Mouse (Mus musculus) liver, postnatal 0 days (tissue): ENCODE measurements around the gene S100pbp. TPM values are rescaled to one million over a fixed set of nuclear protein-coding genes. Genes with fewer than 3 reads are reported as not detected.

Experiments
- ATAC-seq: fragments of 200-750 bp; cut with Nextera tagmentation; 2 replicates; pipeline ENCODE4 v1.8.0; 2017; ENCODE audit warnings: mild to moderate bottlenecking, moderate library complexity
- DNase-seq: peaks from one replicate; pipeline ENCODE4 v3.0.0-alpha.2; 2016
- H3K27ac ChIP-seq: fragments of 300-500 bp; sonication (generic); 2 replicates; pipeline ENCODE4 v1.5.1; 2014; ENCODE audit warnings: antibody characterized with exemption, moderate library complexity, mild to moderate bottlenecking, low read depth
- H3K27me3 ChIP-seq: fragments of 300-500 bp; sonication (generic); 2 replicates; pipeline ENCODE4 v1.6.1; 2014; ENCODE audit warnings: low read length, control low read depth, mixed read lengths; ENCODE audit not compliant: insufficient read depth
- H3K36me3 ChIP-seq: fragments of 300-500 bp; sonication (generic); replicated peaks from 2 replicates; pipeline ENCODE4 v1.6.1; 2014; ENCODE audit warnings: mild to moderate bottlenecking, control low read depth, low read length, moderate library complexity, mixed read lengths; ENCODE audit not compliant: insufficient read depth
- H3K4me1 ChIP-seq: fragments of 300-500 bp; sonication (generic); 2 replicates; pipeline ENCODE4 v1.6.1; 2014; ENCODE audit warnings: antibody characterized with exemption, mild to moderate bottlenecking, control low read depth; ENCODE audit not compliant: insufficient read depth
- H3K4me2 ChIP-seq: fragments of 300-500 bp; sonication (generic); 2 replicates; pipeline ENCODE4 v1.6.1; 2014; ENCODE audit warnings: low read depth, mild to moderate bottlenecking, low read length, moderate library complexity, mixed read lengths
- H3K4me3 ChIP-seq: fragments of 300-500 bp; sonication (generic); 2 replicates; pipeline ENCODE4 v1.5.1; 2014; ENCODE audit warnings: low read depth, low read length
- H3K9ac ChIP-seq: fragments of 300-500 bp; sonication (generic); replicated peaks from 2 replicates; pipeline ENCODE4 v1.6.1; 2014; ENCODE audit warnings: mild to moderate bottlenecking, moderate library complexity
- H3K9me3 ChIP-seq: fragments of 300-500 bp; sonication (generic); 2 replicates; pipeline ENCODE4 v1.6.1; 2016; ENCODE audit warnings: mild to moderate bottlenecking, control low read depth, low read length, mixed read lengths
- CTCF ChIP-seq: sonication (generic); IDR thresholded peaks from 2 replicates; pipeline ENCODE4 v1.5.1; 2016; ENCODE audit warnings: antibody characterized with exemption, low read depth
- EP300 ChIP-seq: IDR thresholded peaks from 2 replicates; pipeline ENCODE4 v1.6.1; 2016; ENCODE audit warnings: antibody characterized with exemption, low read depth, mild to moderate bottlenecking
- WGBS: fragments of 180-500 bp; shearing (Covaris S2); extraction: QIAGEN DNeasy Blood & Tissue Kit; methylation state at CpG from one replicate; pipeline ENCODE4 v1.1.7; 2014; ENCODE audit not compliant: insufficient replicate concordance; 5-methylcytosine and 5-hydroxymethylcytosine counted together
- polyA plus RNA-seq: library from polyadenylated mRNA; unstranded; fragments of >200 nt; fragmentation: Nextera tagmentation; extraction: Ambion mirVana; gene quantifications from 2 replicates; pipeline ENCODE4 v1.2.1, GENCODE M21; 2015

S100pbp gene
- polyA plus RNA-seq, 1 experiment from 2014 or later = 3.6 TPM

DNA sequence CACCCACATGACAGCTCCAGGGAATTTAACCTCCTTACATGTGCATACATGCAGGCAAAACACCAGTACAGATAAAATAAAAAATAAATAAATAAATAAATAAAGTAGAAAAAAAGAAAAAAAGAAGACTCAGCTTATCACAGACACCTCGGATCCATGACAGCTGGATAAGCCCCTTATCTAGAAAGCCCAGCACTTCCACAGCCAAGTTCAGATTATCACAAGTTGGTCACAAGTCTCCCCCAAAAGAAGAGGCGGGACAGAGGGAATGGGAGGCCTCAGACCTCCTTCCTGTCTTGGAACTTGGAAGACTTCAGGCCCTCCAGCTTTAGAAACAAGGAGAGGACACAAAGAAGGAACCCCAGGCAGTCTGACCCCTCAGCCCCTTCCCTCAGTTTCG is 45.6 kb upstream of the S100pbp start:
- 61% methylated on average over 3 of the region's 3 CpGs for WGBS
- Histone ChIP-seq H3K4me2 (peak overlapping the region; percentile 47), H3K9me3 (no peaks in the 10 kb centered on the region), H3K4me1 (peaks cover 52% of the 10 kb centered on the region), H3K4me3 (no peak overlapping the region), H3K9ac (peak overlapping the region; percentile 27; the same call in 1 of the 2 replicates), H3K27ac (peak overlapping the region; percentile 50; the same call in 1 of the 2 replicates), H3K36me3 (no peaks in the 10 kb centered on the region), H3K27me3 (peaks cover 7% of the 10 kb centered on the region; the same call in 1 of the 2 replicates)
- DNase-seq = no peak
- ATAC-seq = peak; percentile 31; the same call in 1 of the 2 replicates
- TF ChIP-seq EP300 = peak; percentile 91
- no peak for TF ChIP-seq CTCF

DNA sequence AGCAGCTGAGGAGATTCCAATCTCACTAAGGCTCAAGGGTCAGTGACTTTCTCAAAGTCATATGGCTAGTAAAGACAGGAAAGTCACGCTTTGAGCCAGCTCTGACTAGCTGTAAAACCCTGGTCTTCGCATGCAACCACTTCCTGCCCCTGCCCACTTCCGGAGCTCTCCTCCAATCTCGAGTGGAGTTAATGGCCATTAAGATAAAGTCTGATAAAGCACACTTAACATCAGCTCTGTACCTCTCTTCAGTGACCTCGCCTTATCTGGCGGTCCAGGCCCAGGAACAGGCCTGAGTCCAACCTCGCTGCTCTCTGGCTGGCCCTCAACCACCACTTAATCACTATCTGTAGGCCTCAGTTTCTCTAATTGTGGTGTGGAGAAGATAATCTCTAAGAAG is 45.0 kb upstream of the S100pbp start:
- DNase-seq (peak; percentile 49), ATAC-seq (peak; percentile 26)
- peaks cover 51% of the 10 kb centered on the region for H3K4me1 ChIP-seq
- TF ChIP-seq EP300 (peak; percentile 88), CTCF (no peak)
- H3K4me2 ChIP-seq = peak overlapping the region; percentile 47
- peak overlapping the region; percentile 48; the same call in 1 of the 2 replicates for H3K27ac ChIP-seq
- no peaks in the 10 kb centered on the region for H3K36me3 ChIP-seq
- no peak overlapping the region for H3K9ac ChIP-seq
- H3K4me3 ChIP-seq = no peak overlapping the region
- H3K9me3 ChIP-seq = no peaks in the 10 kb centered on the region
- WGBS = 30% methylated on average over 7 of the region's 7 CpGs
- H3K27me3 ChIP-seq = peaks cover 7% of the 10 kb centered on the region; the same call in 1 of the 2 replicates

DNA sequence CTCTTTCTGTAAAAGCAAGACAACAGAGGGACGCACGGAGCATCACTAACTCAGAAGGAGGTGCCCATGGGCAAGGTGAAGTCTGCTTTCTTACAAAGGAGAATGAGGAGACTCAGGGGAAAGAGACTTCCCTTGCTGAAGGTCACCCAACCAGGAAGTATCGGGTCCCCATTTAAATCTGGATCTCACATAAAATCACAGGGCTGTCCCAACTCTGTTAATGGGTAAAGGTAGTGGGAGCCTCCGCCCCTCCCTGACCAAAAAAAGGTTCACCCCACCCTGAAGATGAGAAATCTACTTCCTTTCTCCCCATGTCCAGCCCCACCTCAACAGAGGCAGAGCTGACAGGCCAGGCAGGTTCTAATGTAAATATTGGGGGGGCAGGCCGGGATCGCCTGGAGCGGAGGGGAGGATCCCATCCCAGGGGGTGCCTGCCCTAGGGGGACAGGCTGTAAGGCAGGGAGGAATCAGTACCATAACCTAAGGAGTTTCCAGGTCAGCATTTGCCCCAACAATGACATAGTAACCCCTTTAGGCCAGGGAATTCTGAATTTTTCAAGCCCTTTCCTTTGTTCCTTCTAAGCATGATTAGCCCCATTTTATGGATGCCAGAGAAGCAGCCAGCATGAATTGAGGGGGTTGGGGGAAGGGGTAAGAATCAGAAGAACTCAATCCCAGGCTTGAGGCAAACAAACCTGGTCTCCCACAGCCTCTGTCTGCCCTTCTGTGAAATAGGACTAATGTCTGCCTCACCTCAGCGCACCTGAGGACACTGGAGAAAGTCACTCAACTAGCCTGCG is 43.2 kb upstream of the S100pbp start:
- H3K4me3 ChIP-seq = no peak overlapping the region
- H3K9ac ChIP-seq = no peak overlapping the region
- H3K4me1 ChIP-seq = peaks cover 37% of the 10 kb centered on the region

DNA sequence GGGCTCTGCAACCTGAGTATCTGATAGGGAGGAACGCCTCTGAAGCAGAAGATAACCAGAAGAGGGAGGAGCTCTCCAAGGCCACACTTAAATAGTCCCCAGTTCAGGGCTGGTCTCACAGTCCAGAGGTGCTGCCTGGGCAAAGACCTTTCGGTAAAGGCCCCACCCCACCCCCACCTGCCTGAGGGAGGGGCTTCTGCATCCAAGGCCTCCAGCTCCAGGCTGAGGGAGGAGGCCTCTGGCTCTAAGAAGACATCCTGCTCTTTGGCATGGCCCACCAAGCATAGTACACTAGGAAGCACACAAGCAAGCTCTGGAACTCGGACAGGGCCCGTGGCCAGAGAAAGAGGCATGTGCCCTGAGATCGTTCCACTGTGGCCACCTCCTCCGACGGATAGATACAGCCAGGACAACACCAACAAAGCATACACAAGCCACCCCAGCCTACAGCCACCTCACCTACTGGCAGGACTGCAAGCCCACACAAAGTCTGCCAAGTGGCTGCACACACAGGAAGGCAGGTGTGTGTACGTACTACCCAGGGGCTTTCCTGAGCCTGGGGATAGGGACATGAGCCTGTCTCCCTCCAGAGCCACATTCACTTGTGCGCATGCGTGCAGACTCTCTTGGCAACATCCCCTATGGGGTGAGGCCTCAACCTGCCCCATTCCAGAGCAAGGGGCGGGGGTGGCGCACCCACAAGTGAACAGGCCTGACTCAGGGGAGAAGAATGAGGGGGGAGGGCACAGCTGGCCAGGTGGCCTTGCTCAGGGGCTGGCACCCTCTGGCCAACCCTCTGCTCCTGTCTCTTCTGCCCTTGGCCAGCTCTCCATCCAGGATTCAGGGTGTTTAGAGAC is 42.3 kb upstream of the S100pbp start:
- ATAC-seq (no peak), DNase-seq (no peak)
- no peak overlapping the region for H3K4me2 ChIP-seq
- H3K4me1 ChIP-seq = peaks cover 40% of the 10 kb centered on the region
- 0 out of 2 replicates have a peak overlapping the region, but pooled peaks have one; percentile 16 for H3K9ac ChIP-seq
- WGBS = 63% methylated on average over 12 of the region's 12 CpGs
- no peaks in the 10 kb centered on the region for H3K36me3 ChIP-seq
- TF ChIP-seq CTCF = no peak
- no peak for TF ChIP-seq EP300
- H3K27ac ChIP-seq = peak overlapping the region; percentile 16; the same call in 1 of the 2 replicates
- H3K4me3 ChIP-seq = no peak overlapping the region
- peaks cover 2% of the 10 kb centered on the region; the same call in 1 of the 2 replicates for H3K27me3 ChIP-seq
- H3K9me3 ChIP-seq = no peaks in the 10 kb centered on the region

More for the DNA sequence above, 43.2 kb upstream of the S100pbp start:
- Histone ChIP-seq H3K4me2 (no peak overlapping the region), H3K36me3 (no peaks in the 10 kb centered on the region), H3K27ac (no peak overlapping the region), H3K27me3 (peaks cover 3% of the 10 kb centered on the region; the same call in 1 of the 2 replicates), H3K9me3 (no peaks in the 10 kb centered on the region)
- TF ChIP-seq CTCF (no peak), EP300 (no peak)
- ATAC-seq = no peak
- 83% methylated on average over 9 of the region's 9 CpGs for WGBS
- no peak for DNase-seq

DNA sequence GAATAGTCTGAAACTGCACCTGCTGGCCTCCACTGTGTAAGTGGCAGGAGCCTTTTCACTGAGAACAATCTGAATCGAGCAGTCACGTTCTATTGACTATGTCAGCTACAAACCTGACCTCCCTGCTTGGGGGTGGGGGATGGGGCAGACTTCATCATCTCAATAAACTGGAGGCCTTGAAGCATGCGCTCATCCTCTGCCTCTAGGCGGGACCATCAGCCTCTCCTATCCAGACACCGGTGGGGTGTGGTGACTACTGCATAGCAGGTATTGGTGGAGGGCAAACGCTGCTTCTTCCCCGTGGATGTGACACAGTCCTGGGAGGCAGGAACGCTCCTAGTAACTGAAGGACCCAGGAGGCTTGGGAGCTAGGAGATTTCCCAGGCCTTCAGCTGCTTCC is 41.4 kb upstream of the S100pbp start:
- ATAC-seq (no peak), DNase-seq (no peak)
- no peak overlapping the region for H3K4me3 ChIP-seq
- WGBS = 63% methylated on average over 8 of the region's 8 CpGs
- H3K9me3 ChIP-seq = no peaks in the 10 kb centered on the region
- H3K9ac ChIP-seq = no peak overlapping the region
- no peaks in the 10 kb centered on the region for H3K36me3 ChIP-seq
- no peak overlapping the region for H3K27ac ChIP-seq
- peaks cover 35% of the 10 kb centered on the region for H3K4me1 ChIP-seq
- H3K4me2 ChIP-seq = no peak overlapping the region
- peaks cover 2% of the 10 kb centered on the region; the same call in 1 of the 2 replicates for H3K27me3 ChIP-seq
- no peak for TF ChIP-seq EP300
- no peak for TF ChIP-seq CTCF

DNA sequence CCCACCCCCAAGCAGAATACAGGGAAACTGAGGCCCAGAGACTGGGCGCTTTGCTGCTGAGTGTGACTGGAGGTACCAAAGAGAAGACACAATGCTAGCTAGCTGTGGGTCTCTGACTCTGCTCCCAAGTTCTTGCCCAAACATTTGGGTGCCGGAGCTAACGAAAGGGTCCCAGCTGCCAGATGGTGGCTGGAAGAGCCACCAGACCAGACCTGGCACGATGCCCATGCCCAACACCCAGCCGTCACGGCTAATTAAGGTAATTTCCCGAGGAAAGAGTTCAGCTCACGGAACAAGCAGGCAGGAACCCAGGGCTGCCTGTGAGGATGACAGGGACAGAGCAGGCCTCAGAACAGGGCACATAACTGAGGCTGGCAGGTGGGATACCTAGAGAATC is 38.5 kb upstream of the S100pbp start:
- no peak for TF ChIP-seq CTCF
- no peak for TF ChIP-seq EP300
- no peaks in the 10 kb centered on the region for H3K9me3 ChIP-seq
- no peak overlapping the region for H3K27ac ChIP-seq
- no peaks in the 10 kb centered on the region for H3K36me3 ChIP-seq
- 51% methylated on average over 8 of the region's 8 CpGs for WGBS
- H3K9ac ChIP-seq = no peak overlapping the region
- H3K4me3 ChIP-seq = no peak overlapping the region
- DNase-seq (no peak), ATAC-seq (no peak)
- H3K4me2 ChIP-seq = no peak overlapping the region
- peaks cover 2% of the 10 kb centered on the region; the same call in 1 of the 2 replicates for H3K27me3 ChIP-seq
- peaks cover 17% of the 10 kb centered on the region for H3K4me1 ChIP-seq
